Comparison of ENCODE assay signal across 9 mouse cellular contexts in the genomic region with DNA sequence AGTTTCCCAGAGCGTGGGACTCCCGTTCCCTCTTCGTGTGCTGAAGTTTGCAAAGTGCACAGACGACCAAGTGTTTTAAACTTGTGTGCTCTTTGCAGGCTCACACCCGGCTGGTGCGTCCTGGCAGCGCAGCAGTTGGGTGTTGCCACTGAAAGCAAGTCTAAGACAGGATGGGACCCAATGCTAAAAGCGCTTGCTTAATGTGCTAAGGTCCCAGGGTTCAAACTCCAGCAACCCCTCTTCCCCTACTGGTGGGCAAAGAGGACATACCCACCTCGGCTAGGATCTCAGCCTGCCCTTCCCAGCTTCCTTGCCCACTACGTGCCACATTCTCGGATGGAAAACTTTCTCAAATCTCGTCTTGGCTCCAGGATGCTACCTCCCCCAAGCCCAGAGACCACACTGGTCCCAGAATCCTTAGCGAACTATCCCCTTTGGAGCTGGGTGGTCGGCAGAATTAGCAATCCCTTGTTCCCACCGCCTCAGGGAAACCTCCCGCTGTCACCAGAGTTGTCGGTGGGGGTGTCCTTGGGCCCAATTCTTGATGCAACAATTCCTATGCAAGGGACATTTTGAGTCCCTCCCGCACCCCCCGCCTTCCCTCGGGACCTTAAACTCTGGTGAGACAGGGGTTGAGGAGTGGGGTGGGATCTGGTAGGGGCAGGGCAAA. TPM values are rescaled to one million over a fixed set of nuclear protein-coding genes. Genes with fewer than 3 reads are reported as not detected.
DNase-seq lines count a peak whose midpoint lies in the region; ATAC-seq and TF ChIP-seq lines count a peak whose summit lies in the region.
"Had no signal": no experiment of that assay in that cellular context is flagged by ENCODE, and none has a peak within 500 bp of the region (broad histone marks: within the 10 kb centered on the region; RNA-seq: fewer than 3 reads in every experiment).

No protein-coding gene starts in this region.

- intact Hi-C loops in left cerebral cortex, postnatal 25 days (cut with DNase I), result no loop called here

- peak; percentile 37; the same call in 1 of the 2 replicates for ATAC-seq in forebrain, embryonic 11.5 days (replicated peaks; ENCODE audit: low FRiP score)
- no peak for ATAC-seq in forebrain, embryonic 16.5 days
- ATAC-seq in embryonic facial prominence, embryonic 12.5 days (ENCODE audit: insufficient number of reproducible peaks, insufficient read depth, low FRiP score, low TSS enrichment), result no peak
- ATAC-seq in liver, embryonic 15.5 days (ENCODE audit: insufficient read depth), result no peak

- H3K4me2 ChIP-seq in forebrain, embryonic 11.5 days (ENCODE audit: low read depth, low read length, severe bottlenecking), result peak overlapping the region; percentile 46; the same call in 1 of the 2 replicates
- H3K4me2 ChIP-seq in forebrain, embryonic 16.5 days (ENCODE audit: low read length), result no peak overlapping the region
- H3K4me2 ChIP-seq in embryonic facial prominence, embryonic 12.5 days (replicated peaks), result peak overlapping the region; percentile 46
- peak overlapping the region; percentile 45; the same call in 1 of the 2 replicates for H3K4me2 ChIP-seq in liver, embryonic 15.5 days

- no peak for TF ChIP-seq POLR2A in thymus, adult 2 months (IDR thresholded peaks at IDR 0.05; ENCODE audit: control insufficient read depth, extremely low read depth, insufficient read depth, low read length, poor library complexity)

- no peaks in the 10 kb centered on the region for H3K36me3 ChIP-seq in forebrain, embryonic 11.5 days (ENCODE audit: control insufficient read depth, insufficient read depth, low read length)
- H3K36me3 ChIP-seq in forebrain, embryonic 16.5 days (ENCODE audit: control insufficient read depth, insufficient read depth), result no peaks in the 10 kb centered on the region
- H3K36me3 ChIP-seq in E14TG2a.4 (ENCODE audit: insufficient read depth, low read length), result peaks cover 38% of the 10 kb centered on the region
- H3K36me3 ChIP-seq in embryonic facial prominence, embryonic 12.5 days, result no peaks in the 10 kb centered on the region
- H3K36me3 ChIP-seq in liver, embryonic 15.5 days (replicated peaks), result no peaks in the 10 kb centered on the region
- no peaks in the 10 kb centered on the region for H3K36me3 ChIP-seq in thymus, adult 2 months (ENCODE audit: control insufficient read depth, insufficient read depth, low read length)

- H3K4me3 ChIP-seq in forebrain, embryonic 11.5 days (ENCODE audit: low read depth, low read length), result peak overlapping the region; percentile 23; the same call in 1 of the 2 replicates
- no peak overlapping the region for H3K4me3 ChIP-seq in forebrain, embryonic 16.5 days (replicated peaks; ENCODE audit: low read length)
- H3K4me3 ChIP-seq in E14TG2a.4 (replicated peaks; ENCODE audit: low read length), result peak overlapping the region; percentile 81
- peak overlapping the region; percentile 30 for H3K4me3 ChIP-seq in embryonic facial prominence, embryonic 12.5 days
- H3K4me3 ChIP-seq in liver, embryonic 15.5 days (replicated peaks), result no peak overlapping the region
- H3K4me3 ChIP-seq in thymus, adult 2 months (ENCODE audit: control insufficient read depth, insufficient read depth, low read length), result no peak overlapping the region

- H3K27ac ChIP-seq in forebrain, embryonic 11.5 days (ENCODE audit: low read depth, low read length), result no peak overlapping the region
- no peak overlapping the region for H3K27ac ChIP-seq in forebrain, embryonic 16.5 days (ENCODE audit: low read length)
- no peak overlapping the region for H3K27ac ChIP-seq in embryonic facial prominence, embryonic 12.5 days
- H3K27ac ChIP-seq in liver, embryonic 15.5 days (replicated peaks), result no peak overlapping the region
- no peak overlapping the region for H3K27ac ChIP-seq in thymus, adult 2 months (ENCODE audit: control insufficient read depth, insufficient read depth, low read length)

- peaks cover 16% of the 10 kb centered on the region for H3K4me1 ChIP-seq in forebrain, embryonic 11.5 days (replicated peaks; ENCODE audit: control insufficient read depth, insufficient read depth, low read length)
- H3K4me1 ChIP-seq in forebrain, embryonic 16.5 days (replicated peaks; ENCODE audit: control insufficient read depth, insufficient read depth, low read length), result peaks cover 18% of the 10 kb centered on the region
- H3K4me1 ChIP-seq in E14TG2a.4 (replicated peaks; ENCODE audit: low read depth, low read length), result peaks cover 90% of the 10 kb centered on the region
- H3K4me1 ChIP-seq in embryonic facial prominence, embryonic 12.5 days, result peaks cover 26% of the 10 kb centered on the region
- H3K4me1 ChIP-seq in liver, embryonic 15.5 days (replicated peaks), result no peaks in the 10 kb centered on the region
- H3K4me1 ChIP-seq in thymus, adult 2 months (replicated peaks; ENCODE audit: control insufficient read depth, insufficient read depth, low read length), result no peaks in the 10 kb centered on the region

- H3K27me3 ChIP-seq in forebrain, embryonic 11.5 days (ENCODE audit: control insufficient read depth, insufficient read depth, low read length), result peaks cover 15% of the 10 kb centered on the region
- H3K27me3 ChIP-seq in forebrain, embryonic 16.5 days (replicated peaks; ENCODE audit: control insufficient read depth, insufficient read depth, low read length), result peaks cover 47% of the 10 kb centered on the region
- H3K27me3 ChIP-seq in E14TG2a.4 (ENCODE audit: insufficient read depth, low read length), result no peaks in the 10 kb centered on the region
- peaks cover 62% of the 10 kb centered on the region for H3K27me3 ChIP-seq in embryonic facial prominence, embryonic 12.5 days
- peaks cover 83% of the 10 kb centered on the region for H3K27me3 ChIP-seq in liver, embryonic 15.5 days
- peaks cover 6% of the 10 kb centered on the region; the same call in 1 of the 2 replicates for H3K27me3 ChIP-seq in thymus, adult 2 months (ENCODE audit: control insufficient read depth, insufficient read depth, low read length)

- no peaks in the 10 kb centered on the region for H3K9me3 ChIP-seq in forebrain, embryonic 11.5 days (ENCODE audit: control insufficient read depth, low read length)
- no peaks in the 10 kb centered on the region; the same call in 1 of the 2 replicates for H3K9me3 ChIP-seq in forebrain, embryonic 16.5 days (ENCODE audit: control insufficient read depth, low read length)
- H3K9me3 ChIP-seq in E14TG2a.4 (ENCODE audit: low read length), result no peaks in the 10 kb centered on the region
- H3K9me3 ChIP-seq in embryonic facial prominence, embryonic 12.5 days, result no peaks in the 10 kb centered on the region
- no peaks in the 10 kb centered on the region for H3K9me3 ChIP-seq in liver, embryonic 15.5 days (replicated peaks)

- no peak overlapping the region for H3K9ac ChIP-seq in forebrain, embryonic 11.5 days (ENCODE audit: low read length)
- H3K9ac ChIP-seq in forebrain, embryonic 16.5 days (replicated peaks; ENCODE audit: low read depth, low read length), result no peak overlapping the region
- no peak overlapping the region for H3K9ac ChIP-seq in embryonic facial prominence, embryonic 12.5 days
- no peak overlapping the region for H3K9ac ChIP-seq in liver, embryonic 15.5 days

- DNase-seq in forebrain, embryonic 11.5 days (ENCODE audit: low spot score), result no peak
- no peak for DNase-seq in ovary, postnatal 36 days (ENCODE audit: low spot score)
- DNase-seq in left cerebral cortex, postnatal 25 days (ENCODE audit: low spot score in 2 of 2), result no peak
- DNase-seq in thymus, adult 2 months, result no peak

- 5% methylated on average over 20 of the region's 20 CpGs for WGBS in forebrain, embryonic 11.5 days
- WGBS in forebrain, embryonic 16.5 days, result 3% methylated on average over 20 of the region's 20 CpGs
- 3% methylated on average over 20 of the region's 20 CpGs for WGBS in embryonic facial prominence, embryonic 12.5 days
- 2% methylated on average over 20 of the region's 20 CpGs for WGBS in liver, embryonic 15.5 days (ENCODE audit: insufficient replicate concordance)
- 8% methylated on average over 20 of the region's 20 CpGs for WGBS in thymus, adult 2 months

- no peak for TF ChIP-seq CTCF in E14TG2a.4 (conservative IDR thresholded peaks at IDR 0.05; ENCODE audit: low read length)
- no peak for TF ChIP-seq CTCF in thymus, adult 2 months (IDR thresholded peaks at IDR 0.05; ENCODE audit: borderline replicate concordance, control insufficient read depth, extremely low read depth, insufficient read depth, low read length, poor library complexity)

RNA-seq across cellular contexts. Expression of gene Kcnc3, which starts 12.9 kb away (rescaled TPM):
- polyA plus RNA-seq in forebrain, embryonic 11.5 days (2014; fragmentation: Nextera tagmentation; extraction: Ambion mirVana), result 1.8 and 2.0 TPM in 2 replicates
- 2.8 and 4.0 TPM in 2 replicates for polyA plus RNA-seq in forebrain, embryonic 16.5 days (2015; fragmentation: Nextera tagmentation; extraction: Ambion mirVana)
- polyA plus RNA-seq in embryonic facial prominence, embryonic 12.5 days (2016; fragmentation: Nextera tagmentation; extraction: Ambion mirVana), result 0.70 and 0.79 TPM in 2 replicates
- polyA plus RNA-seq in liver, embryonic 15.5 days (2015; fragmentation: Nextera tagmentation; extraction: Ambion mirVana), result 0.05 TPM in 2 replicates
- 10 to 100 TPM; 85.1 to 94.3 TPM for total RNA-seq in left cerebral cortex, postnatal 25 days (2021)
- 0.82 and 1.0 TPM in 2 replicates for polyA plus RNA-seq in thymus, adult 2 months (2012; rRNA removed)

RNA-seq across cellular contexts. Expression of gene Napsa, which starts 31.1 kb away (rescaled TPM):
- 0.68 and 0.92 TPM in 2 replicates for polyA plus RNA-seq in forebrain, embryonic 11.5 days (2014; fragmentation: Nextera tagmentation; extraction: Ambion mirVana)
- polyA plus RNA-seq in forebrain, embryonic 16.5 days (2015; fragmentation: Nextera tagmentation; extraction: Ambion mirVana), result 0.42 and 1.4 TPM in 2 replicates
- polyA plus RNA-seq in embryonic facial prominence, embryonic 12.5 days (2016; fragmentation: Nextera tagmentation; extraction: Ambion mirVana), result 1.1 and 1.3 TPM in 2 replicates
- 13.8 and 14.2 TPM in 2 replicates for polyA plus RNA-seq in liver, embryonic 15.5 days (2015; fragmentation: Nextera tagmentation; extraction: Ambion mirVana)
- under 1 TPM in 1 of 2 experiments, not detected in 1; 0.21 TPM for total RNA-seq in left cerebral cortex, postnatal 25 days (2021)
- 28.0 and 32.0 TPM in 2 replicates for polyA plus RNA-seq in thymus, adult 2 months (2012; rRNA removed)
- polyA plus RNA-seq: C2C12 had no signal

RNA-seq across cellular contexts. Expression of gene Nr1h2, which starts 49.6 kb away (rescaled TPM):
- 72.3 and 76.4 TPM in 2 replicates for polyA plus RNA-seq in forebrain, embryonic 11.5 days (2014; fragmentation: Nextera tagmentation; extraction: Ambion mirVana)
- 69.8 and 80.2 TPM in 2 replicates for polyA plus RNA-seq in forebrain, embryonic 16.5 days (2015; fragmentation: Nextera tagmentation; extraction: Ambion mirVana)
- polyA plus RNA-seq in embryonic facial prominence, embryonic 12.5 days (2016; fragmentation: Nextera tagmentation; extraction: Ambion mirVana), result 68.1 and 68.6 TPM in 2 replicates
- polyA plus RNA-seq in liver, embryonic 15.5 days (2015; fragmentation: Nextera tagmentation; extraction: Ambion mirVana), result 45.9 and 47.1 TPM in 2 replicates
- 10 to 100 TPM; 64.6 to 68.6 TPM for total RNA-seq in left cerebral cortex, postnatal 25 days (2021)
- polyA plus RNA-seq in thymus, adult 2 months (2012; rRNA removed), result 302 and 308 TPM in 2 replicates

RNA-seq across cellular contexts. Expression of gene Pold1, which starts 54.7 kb away (rescaled TPM):
- 124 and 133 TPM in 2 replicates for polyA plus RNA-seq in forebrain, embryonic 11.5 days (2014; fragmentation: Nextera tagmentation; extraction: Ambion mirVana)
- 46.1 and 48.0 TPM in 2 replicates for polyA plus RNA-seq in forebrain, embryonic 16.5 days (2015; fragmentation: Nextera tagmentation; extraction: Ambion mirVana)
- polyA plus RNA-seq in embryonic facial prominence, embryonic 12.5 days (2016; fragmentation: Nextera tagmentation; extraction: Ambion mirVana), result 125 and 130 TPM in 2 replicates
- 51.9 and 54.8 TPM in 2 replicates for polyA plus RNA-seq in liver, embryonic 15.5 days (2015; fragmentation: Nextera tagmentation; extraction: Ambion mirVana)
- total RNA-seq in left cerebral cortex, postnatal 25 days (2021), result 1 to 10 TPM; 5.7 to 6.0 TPM
- polyA plus RNA-seq in thymus, adult 2 months (2012; rRNA removed), result 208 and 235 TPM in 2 replicates

Comparison
In these comparisons a context has a peak if more than half of its experiments do, and no peak if none do; other contexts are left out.
1. H3K4me3 ChIP-seq: peak in forebrain, embryonic 11.5 days (single experiment), E14TG2a.4 (single experiment) and embryonic facial prominence, embryonic 12.5 days (single experiment); none in forebrain, embryonic 16.5 days (single experiment), liver, embryonic 15.5 days (single experiment) and thymus, adult 2 months (single experiment).